Mouse (Mus musculus) layer of hippocampus, postnatal 36 days (tissue): ENCODE measurements at regions not wholly inside any gene's neighbourhood (a gene's known extent, or its start where the extent isn't known, plus 50 kb on each side); places are given as distances from the start of the nearest gene placed in this dataset.

Experiments
- DNase-seq, 2 experiments: peaks; one replicate each; pipeline ENCODE4 v3.0.0; 2022

GRCm38 (mm10) chr7:136379319-136379718 is 515.1 kb upstream of the Mgmt start:
- no peak for DNase-seq

GRCm38 (mm10) chr7:136379741-136380140 is 514.7 kb upstream of the Mgmt start:
- DNase-seq, result no peak

DNA sequence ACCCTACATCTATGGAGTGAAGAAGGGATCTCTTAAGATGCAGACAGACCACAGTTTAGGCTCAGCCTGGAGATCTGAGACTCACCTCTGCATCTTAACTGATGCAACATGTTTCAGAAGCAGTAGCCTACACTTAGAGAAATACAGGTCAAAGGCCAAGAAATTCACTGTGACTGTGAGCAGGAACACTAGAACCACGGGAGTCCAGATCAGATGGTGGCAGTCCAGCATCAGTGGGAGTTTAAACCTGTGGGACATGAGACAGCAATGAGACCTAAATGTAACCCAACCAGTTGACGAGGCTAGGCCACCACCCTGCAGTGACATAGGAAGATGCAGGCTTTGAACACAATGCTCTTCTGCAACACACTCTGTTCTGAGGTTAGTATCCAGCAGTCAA is 511.1 kb upstream of the Mgmt start:
- no peak for DNase-seq

DNA sequence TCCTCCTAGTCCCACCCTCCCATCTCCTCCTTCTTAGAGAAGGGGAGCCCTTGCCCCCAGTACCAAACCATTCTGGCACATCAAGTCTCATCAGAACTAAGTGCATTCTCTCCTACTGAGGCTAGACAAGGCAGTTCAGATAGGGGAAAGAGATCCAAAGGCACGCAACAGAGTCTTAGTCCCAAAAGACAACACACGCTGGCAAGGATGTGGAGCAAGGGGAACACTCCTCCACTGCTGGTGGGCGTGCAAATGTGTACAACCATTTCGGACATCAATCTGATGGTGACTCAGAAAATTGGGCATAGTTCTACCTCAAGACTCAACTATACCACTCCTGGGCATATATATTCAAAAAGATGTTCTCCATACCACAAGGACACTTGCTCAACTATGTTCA is 506.7 kb upstream of the Mgmt start:
- no peak for DNase-seq

- DNase-seq, result no peak
Measured at GRCm38 (mm10) chr7:136390066-136390465, 504.3 kb upstream of the Mgmt start.

DNA sequence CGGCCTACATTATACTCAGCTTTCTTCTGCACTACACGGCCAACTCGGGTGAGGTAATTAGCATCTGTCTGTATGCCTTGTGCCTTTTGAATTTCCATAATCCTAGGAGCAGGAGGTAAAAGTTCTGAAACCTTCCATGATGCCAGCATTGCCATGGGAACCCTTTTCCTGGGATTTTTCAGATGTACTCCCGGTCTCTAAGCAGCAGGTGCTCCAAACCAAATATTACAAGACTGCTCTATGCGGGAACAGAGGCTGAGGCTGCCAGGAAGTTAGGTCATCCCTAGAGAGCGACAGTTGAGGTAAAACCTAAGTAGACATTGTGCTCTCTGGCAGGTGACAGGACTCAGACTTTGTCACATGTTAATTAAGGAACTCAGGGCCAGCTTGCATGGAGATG is 501.0 kb upstream of the Mgmt start:
- no peak for DNase-seq

DNA sequence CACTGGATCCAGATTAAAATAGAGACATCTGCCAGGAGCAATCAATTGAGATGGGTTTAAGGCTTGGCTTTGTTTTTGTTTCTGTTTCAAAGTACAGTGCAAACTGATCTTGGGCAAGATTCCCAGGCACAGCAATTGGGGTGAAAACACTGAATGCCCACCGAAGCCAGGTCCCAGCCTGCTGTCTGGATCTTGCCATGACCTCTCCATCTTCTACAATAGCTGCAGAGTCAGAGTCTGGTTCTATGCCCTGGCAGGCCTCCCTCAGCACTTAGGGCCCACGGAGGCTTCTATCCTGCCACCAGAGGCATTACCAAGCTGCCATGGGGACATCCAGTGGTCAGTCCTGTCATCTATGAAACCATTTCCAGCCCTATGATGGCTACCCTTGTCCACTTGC is 498.6 kb upstream of the Mgmt start:
- DNase-seq, result no peak

DNA sequence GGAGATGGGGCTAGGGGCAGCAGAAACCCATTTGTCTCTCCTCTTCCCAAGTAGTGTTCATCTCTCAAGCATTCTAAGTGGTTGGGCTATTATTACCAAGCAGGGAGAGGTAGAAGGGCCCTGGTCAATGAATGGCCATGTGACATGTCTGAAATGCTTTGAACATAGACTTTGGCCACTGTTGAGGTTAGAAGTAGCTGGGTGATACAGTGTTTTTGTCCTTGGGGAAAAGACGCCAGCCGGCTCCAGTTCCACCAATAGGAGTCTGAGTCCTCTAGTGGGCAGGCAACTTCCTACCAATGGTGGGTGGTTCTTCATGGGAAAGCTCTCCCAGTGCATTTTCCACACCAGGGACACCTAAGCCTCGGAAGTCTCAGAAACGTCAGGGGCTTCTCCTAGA is 497.3 kb upstream of the Mgmt start:
- no peak for DNase-seq

- no peak for DNase-seq
Measured at GRCm38 (mm10) chr7:136402688-136403597, 491.5 kb upstream of the Mgmt start.

- DNase-seq, result no peak
Measured at GRCm38 (mm10) chr7:136405391-136405790, 489.0 kb upstream of the Mgmt start.

DNA sequence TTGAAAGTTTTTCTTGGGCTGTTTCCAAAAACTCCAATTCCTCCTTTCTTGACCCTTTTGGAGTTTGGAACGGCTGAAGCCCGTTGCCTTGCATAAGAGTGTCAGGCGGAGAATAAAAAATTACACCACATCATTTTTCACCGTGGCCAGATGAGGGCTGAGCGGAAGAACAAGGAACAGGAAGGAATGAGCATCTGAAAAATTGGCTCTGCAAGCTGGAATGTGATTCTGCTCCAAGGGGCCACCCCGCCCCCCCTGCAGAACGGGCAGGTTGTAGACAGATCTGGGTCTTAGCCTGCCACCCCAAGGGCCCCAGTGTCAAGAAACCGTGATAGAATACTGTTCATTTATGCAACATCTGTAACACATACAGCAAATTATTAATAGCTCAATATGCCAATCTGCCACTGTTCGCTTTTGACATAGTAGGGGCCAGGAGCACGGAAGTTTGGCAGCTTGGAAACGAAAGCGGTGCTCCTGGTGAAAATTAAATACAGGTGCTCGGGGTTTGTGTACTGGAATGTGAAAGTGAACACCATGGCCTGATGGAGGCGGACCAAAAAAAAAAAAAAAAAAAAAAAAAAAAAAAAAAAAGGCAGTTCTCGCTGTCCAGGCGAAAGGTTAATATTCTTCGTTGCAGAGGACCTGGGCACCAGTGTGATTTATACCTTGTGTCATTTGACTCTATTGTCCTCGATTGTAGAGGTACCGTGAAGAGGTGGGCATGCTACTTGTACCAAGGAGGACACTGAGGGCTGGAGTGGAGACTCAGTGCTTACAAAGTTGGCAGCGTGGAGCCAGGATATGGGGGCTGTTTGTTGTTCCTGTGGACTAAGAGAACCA is 487.9 kb upstream of the Mgmt start:
- no peak for DNase-seq

DNA sequence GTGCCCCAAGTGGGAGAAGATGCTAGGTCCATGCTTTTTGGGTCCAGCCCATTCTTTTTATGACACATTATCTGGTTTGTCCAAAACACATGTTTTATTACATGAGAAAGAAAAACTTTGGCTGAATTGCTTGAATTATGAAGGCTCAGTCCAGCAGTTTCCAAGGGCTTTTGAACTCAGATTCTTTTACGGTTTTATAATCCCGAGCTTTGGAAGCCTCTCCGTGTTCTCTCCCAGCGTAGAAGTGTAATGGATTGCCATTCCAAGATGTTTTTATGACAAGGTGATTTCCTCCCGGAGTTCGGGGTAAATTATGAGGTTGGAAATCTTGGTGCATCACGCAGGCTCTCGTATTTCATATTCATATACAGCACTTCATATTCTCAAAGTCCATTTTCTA is 479.6 kb upstream of the Mgmt start:
- no peak for DNase-seq

DNA sequence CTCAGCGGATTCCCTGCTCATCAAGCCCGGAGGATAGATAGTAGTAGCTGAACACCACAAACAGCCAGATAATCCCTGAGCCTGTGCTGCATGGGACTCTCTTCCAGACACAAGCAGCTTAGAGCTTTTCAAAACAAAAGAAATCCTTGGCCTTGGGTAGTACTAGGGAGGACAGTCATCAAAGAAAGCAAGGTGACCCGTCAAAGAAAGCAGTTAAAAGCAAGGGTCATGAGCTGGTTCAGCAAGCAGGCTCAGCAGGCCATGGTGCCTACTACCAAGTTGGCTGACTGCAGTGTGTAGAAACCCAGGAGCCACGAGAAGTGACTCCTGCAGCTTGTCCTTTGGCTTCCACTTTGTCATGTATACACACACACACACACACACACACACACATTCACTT is 477.1 kb upstream of the Mgmt start:
- DNase-seq, result no peak

DNA sequence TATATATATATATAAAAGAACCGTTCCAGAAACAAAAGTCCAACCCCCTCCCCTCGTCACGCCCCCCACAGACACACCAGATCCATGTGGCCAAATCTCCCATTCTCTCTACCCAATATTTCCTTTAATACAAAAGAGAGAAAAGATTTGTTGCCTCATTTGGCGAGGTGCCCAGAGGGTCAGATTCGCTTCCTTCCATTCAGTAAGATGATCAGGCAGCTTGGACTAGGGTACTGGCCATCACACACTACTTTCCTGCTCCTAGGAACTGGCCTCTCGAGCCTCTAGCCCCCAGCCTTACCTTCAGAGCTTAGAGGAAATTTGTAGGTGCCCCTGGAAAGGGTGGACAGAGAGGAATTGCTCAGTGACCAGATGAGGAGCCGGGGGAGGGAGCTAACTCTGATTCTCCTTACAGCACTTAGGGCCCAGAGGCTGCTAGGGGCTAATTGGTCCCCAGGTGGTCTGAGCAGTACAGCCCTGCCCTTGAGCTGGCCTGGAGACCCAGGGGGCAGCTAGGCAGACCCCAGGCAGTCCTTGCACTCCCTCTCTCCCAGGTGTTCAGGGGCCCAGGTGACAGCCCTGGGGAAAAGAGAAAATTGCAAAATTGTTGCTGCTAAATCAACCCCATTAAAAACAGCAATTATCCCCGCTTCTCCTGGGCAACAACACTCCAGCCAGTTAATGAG is 470.4 kb upstream of the Mgmt start:
- no peak for DNase-seq

DNA sequence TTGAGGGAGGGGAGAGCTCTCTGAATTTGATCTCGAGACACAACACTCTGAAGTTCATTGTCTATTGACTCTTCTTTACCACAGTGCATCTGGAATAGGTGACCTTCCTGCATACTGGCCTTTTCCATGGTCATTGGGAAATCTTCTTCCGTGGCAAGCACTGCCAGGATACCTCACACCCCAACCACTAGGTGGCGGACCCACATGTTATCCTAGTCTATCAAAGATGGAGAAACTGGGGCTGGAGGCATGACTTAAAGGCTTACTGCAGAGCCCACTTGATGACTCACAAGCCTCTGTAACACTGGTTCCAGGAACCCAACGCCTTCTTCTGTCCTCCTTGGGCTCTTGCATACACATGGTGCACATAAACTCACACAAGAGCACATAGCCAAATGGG is 467.2 kb upstream of the Mgmt start:
- DNase-seq, result no peak

GRCm38 (mm10) chr7:136430085-136431011 is 464.1 kb upstream of the Mgmt start:
- no peak for DNase-seq

DNA sequence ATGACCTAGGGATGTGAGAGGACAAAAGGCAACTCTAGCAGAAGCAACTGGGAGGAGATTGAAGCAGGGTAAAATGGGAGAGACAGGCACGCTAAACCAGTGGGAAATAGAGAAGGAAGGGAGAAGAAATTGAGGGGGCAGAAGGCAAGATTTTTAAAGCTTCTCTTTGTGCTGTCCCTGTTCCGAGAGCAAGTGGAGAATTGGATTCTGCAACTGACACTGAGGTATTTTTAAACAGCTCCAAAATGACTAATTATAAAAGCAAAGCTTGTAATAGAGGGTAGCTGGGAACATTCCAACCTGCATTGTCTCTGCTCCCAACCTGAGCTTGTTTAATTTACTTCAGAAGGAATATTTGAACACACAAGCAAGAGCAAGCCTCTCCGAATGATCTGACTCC is 460.7 kb upstream of the Mgmt start:
- no peak for DNase-seq

GRCm38 (mm10) chr7:136434510-136434909 is 459.9 kb upstream of the Mgmt start:
- DNase-seq, result no peak

GRCm38 (mm10) chr7:136443436-136443835 is 451.0 kb upstream of the Mgmt start:
- DNase-seq, result no peak

DNA sequence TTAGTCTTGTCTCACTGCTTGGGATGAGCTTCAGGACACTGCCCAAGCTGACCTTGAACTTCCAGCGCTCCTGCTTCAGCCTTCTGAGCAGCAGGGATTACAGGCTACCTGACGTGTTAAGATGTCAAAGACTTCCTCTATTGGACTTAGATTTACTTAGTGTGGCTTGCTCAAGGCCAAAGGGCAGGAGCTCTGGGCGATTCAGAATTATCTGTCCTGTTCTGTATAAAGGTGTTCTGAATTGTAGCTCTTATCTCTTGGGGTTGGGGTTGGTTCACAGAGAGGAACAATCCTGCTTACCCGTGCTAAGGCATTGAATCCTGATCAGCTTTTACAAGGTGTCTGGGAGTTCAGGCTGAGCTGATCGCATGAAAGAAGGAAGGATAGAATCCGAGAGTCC is 449.3 kb upstream of the Mgmt start:
- no peak for DNase-seq

- no peak for DNase-seq
Measured at GRCm38 (mm10) chr7:136449286-136449685, 445.1 kb upstream of the Mgmt start.
